Mouse (Mus musculus): ENCODE measurements around the gene Zfpl1.

GRCm38 (mm10) chr19:6079983-6080480 is 4.7 kb downstream of the Zfpl1 start, which contains the start of gene Tmem262:
- no peak for TF ChIP-seq POLR2A (IDR thresholded peaks at IDR 0.05; ENCODE audit: insufficient read depth, low read length)
- no peak for TF ChIP-seq CTCF (IDR thresholded peaks at IDR 0.05; ENCODE audit: low read depth, low read length)
- TF ChIP-seq EP300 (IDR thresholded peaks at IDR 0.05; ENCODE audit: insufficient read depth, low read depth, low read length), result no peak

All from ES-Bruce4 (cell line).